Mouse (Mus musculus) retina, adult 2 months (tissue): Measurements from ENCODE around the gene Fam89a.
A peak's percentile ranks its signal among the peaks of the same experiment; 100 is the strongest.

Experiments used
- DNase-seq: peaks from one replicate; pipeline ENCODE4 v3.0.0-alpha.2; 2012; ENCODE audit warnings: low read depth, low spot score

Gene Fam89a

GRCm38 (mm10) chr8:124752325-124752862, 762 bp upstream of the Fam89a start:
- DNase-seq, result no peak

GRCm38 (mm10) chr8:124751191-124751590, 441 bp downstream of the Fam89a start:
- peak; percentile 68 for DNase-seq

- no peak for DNase-seq
Observed at GRCm38 (mm10) chr8:124746661-124747060, 5.0 kb downstream of the Fam89a start.

- DNase-seq, result no peak
Observed at GRCm38 (mm10) chr8:124739268-124739667, 12.4 kb downstream of the Fam89a start.

- DNase-seq, result no peak
Observed at GRCm38 (mm10) chr8:124735371-124735911, 16.2 kb downstream of the Fam89a start.

- DNase-seq, result no peak
Observed at GRCm38 (mm10) chr8:124732828-124733227, 18.8 kb downstream of the Fam89a start.

- no peak for DNase-seq
Observed at GRCm38 (mm10) chr8:124724301-124724700, 27.3 kb downstream of the Fam89a start.

GRCm38 (mm10) chr8:124721862-124722515, 29.6 kb downstream of the Fam89a start, which contains the start of the genes Ttc13 and Arv1:
Ttc13 (minus strand) TSS chr8:124721983.
Arv1 (plus strand) TSS chr8:124722139.
- DNase-seq, result peak; percentile 93

GRCm38 (mm10) chr8:124720938-124721861, 30.4 kb downstream of the Fam89a start:
- no peak for DNase-seq

GRCm38 (mm10) chr8:124720133-124720532, 31.5 kb downstream of the Fam89a start:
- DNase-seq, result no peak

- no peak for DNase-seq
Observed at GRCm38 (mm10) chr8:124715736-124716135, 35.9 kb downstream of the Fam89a start.

GRCm38 (mm10) chr8:124713207-124713606, 38.4 kb downstream of the Fam89a start:
- no peak for DNase-seq

- DNase-seq, result no peak
Observed at GRCm38 (mm10) chr8:124705823-124706222, 45.8 kb downstream of the Fam89a start.

GRCm38 (mm10) chr8:124704376-124704775, 47.3 kb downstream of the Fam89a start:
- DNase-seq, result no peak

- no peak for DNase-seq
Observed at GRCm38 (mm10) chr8:124703526-124703925, 48.1 kb downstream of the Fam89a start.

- no peak for DNase-seq
Observed at GRCm38 (mm10) chr8:124702183-124702582, 49.4 kb downstream of the Fam89a start.

- no peak for DNase-seq
Observed at GRCm38 (mm10) chr8:124701023-124701422, 50.6 kb downstream of the Fam89a start.

GRCm38 (mm10) chr8:124700271-124700670, 51.4 kb downstream of the Fam89a start:
- DNase-seq, result no peak

- DNase-seq, result no peak
Observed at GRCm38 (mm10) chr8:124695424-124696100, 56.1 kb downstream of the Fam89a start.

GRCm38 (mm10) chr8:124691706-124692105, 59.9 kb downstream of the Fam89a start:
- DNase-seq, result no peak
